17 mouse cellular contexts compared by ENCODE assay signal in the genomic region with DNA sequence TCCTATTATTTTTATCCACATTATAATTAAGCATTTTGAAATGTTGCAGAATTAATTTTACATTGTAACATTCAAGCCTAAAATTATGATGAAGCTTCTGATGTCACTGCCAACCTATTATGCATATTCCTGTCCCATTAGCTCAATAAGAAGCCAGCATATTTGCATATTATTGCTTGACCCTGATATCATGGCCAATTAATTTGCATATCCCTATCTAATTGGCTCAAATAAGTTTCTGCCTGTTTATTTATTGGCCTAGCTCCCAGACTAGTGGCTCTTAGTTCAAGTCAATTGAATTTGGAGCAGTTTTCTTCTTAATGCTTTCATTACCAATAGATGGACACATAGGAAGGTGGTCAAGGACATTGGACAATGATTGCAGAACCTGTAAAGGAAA.
"Had no signal": no experiment of that assay in that cellular context is flagged by ENCODE, and none has a peak within 500 bp of the region (broad histone marks: within the 10 kb centered on the region; RNA-seq: fewer than 3 reads in every experiment).

No protein-coding gene starts in this region.

- ATAC-seq: lung, postnatal 0 days; midbrain, embryonic 13.5 days; midbrain, embryonic 16.5 days had no signal

- H3K27ac ChIP-seq: kidney, postnatal 0 days; limb, embryonic 10.5 days; limb, embryonic 13.5 days; liver, embryonic 13.5 days; macrophage; midbrain, embryonic 13.5 days; stomach, embryonic 15.5 days had no signal

- H3K27me3 ChIP-seq: limb, embryonic 13.5 days; liver, embryonic 13.5 days; midbrain, embryonic 13.5 days; stomach, embryonic 15.5 days had no signal

- H3K4me2 ChIP-seq: limb, embryonic 13.5 days; liver, embryonic 13.5 days; lung, embryonic 14.5 days; midbrain, embryonic 13.5 days; stomach, embryonic 15.5 days had no signal

- H3K9ac ChIP-seq: limb, embryonic 13.5 days; liver, embryonic 13.5 days; lung, embryonic 14.5 days; midbrain, embryonic 13.5 days; stomach, embryonic 15.5 days had no signal

- H3K4me3 ChIP-seq: limb, embryonic 10.5 days; limb, embryonic 13.5 days; liver, embryonic 13.5 days; midbrain, embryonic 13.5 days; stomach, embryonic 15.5 days had no signal

- H3K4me1 ChIP-seq: limb, embryonic 10.5 days; limb, embryonic 13.5 days; stomach, embryonic 15.5 days had no signal

- H3K36me3 ChIP-seq: limb, embryonic 10.5 days; limb, embryonic 13.5 days; liver, embryonic 13.5 days; midbrain, embryonic 13.5 days; stomach, embryonic 15.5 days had no signal

- H3K9me3 ChIP-seq: limb, embryonic 10.5 days; limb, embryonic 13.5 days; midbrain, embryonic 13.5 days; stomach, embryonic 15.5 days had no signal

- DNase-seq: kidney, adult 11 months; kidney, adult 8-10 months; kidney, postnatal 25 days; liver; liver, embryonic 13.5 days; lung, embryonic 14.5 days; right cerebral cortex, postnatal 25 days; spleen, adult 18-20 months; thymus, postnatal 36 days had no signal
